Mouse (Mus musculus) right cerebral cortex, postnatal 10 days (tissue): ENCODE results near the gene Asap2.

Experiments used
- DNase-seq, 2 experiments: peaks; one replicate each; pipeline ENCODE4 v3.0.0; 2021; ENCODE audit warnings: low spot score in 2 of 2

Gene Asap2

GRCm38 (mm10) chr12:21264970-21265369, 274.7 kb downstream of the Asap2 start:
- DNase-seq: no peak

- no peak for DNase-seq
These were observed 275.2 kb downstream of the Asap2 start for GRCm38 (mm10) chr12:21265501-21265900.

- peak; percentile 86 to 87 for DNase-seq
These were observed 275.9 kb downstream of the Asap2 start for GRCm38 (mm10) chr12:21265946-21266783.

- DNase-seq: no peak
These were observed 276.5 kb downstream of the Asap2 start for GRCm38 (mm10) chr12:21266784-21267098.

DNA sequence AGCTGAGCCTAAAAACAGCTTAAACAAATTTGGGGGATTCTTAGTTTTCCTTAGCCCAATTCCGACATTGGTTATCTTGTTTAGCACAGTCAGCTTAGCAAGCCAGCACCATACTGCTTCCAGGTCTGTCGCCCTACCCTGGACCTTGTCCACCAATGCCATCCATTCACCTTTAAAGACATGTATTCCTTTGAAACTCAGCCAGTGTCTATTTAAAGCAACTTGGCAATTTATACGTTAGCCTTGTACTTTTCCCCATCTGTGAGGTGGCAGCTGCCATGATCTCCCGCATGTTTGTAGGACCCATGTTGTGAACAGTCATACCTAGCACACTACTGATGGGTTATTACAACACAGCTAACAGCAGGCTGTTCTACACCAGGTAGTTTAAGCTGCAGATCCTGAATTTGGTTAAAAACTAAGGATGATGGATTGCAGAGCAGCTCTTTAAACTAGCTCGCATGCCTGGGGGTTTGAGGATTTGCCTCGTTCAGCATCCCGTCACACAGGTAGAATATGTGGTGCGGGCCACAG, 277.9 kb downstream of the Asap2 start:
- DNase-seq: no peak

DNA sequence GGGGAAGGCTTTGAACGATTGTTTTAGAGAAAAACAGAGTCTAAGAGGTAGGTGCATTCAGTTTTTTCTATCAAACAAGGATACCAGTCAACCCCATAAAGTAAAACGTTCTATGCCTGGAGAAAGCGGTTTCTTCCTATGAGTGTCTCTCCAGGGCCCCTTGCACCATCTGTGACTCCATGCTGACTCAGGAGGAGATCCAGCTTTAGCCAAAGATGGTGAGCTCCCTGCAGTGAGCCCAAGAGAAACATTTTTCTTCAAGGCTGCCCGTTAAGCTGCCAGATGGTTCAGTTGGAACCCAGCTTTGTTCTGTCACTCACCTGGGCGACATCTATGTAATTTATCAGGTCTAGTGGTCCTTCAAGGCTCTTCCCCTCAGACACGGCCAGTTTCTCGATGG, 284.2 kb downstream of the Asap2 start:
- no peak for DNase-seq

DNA sequence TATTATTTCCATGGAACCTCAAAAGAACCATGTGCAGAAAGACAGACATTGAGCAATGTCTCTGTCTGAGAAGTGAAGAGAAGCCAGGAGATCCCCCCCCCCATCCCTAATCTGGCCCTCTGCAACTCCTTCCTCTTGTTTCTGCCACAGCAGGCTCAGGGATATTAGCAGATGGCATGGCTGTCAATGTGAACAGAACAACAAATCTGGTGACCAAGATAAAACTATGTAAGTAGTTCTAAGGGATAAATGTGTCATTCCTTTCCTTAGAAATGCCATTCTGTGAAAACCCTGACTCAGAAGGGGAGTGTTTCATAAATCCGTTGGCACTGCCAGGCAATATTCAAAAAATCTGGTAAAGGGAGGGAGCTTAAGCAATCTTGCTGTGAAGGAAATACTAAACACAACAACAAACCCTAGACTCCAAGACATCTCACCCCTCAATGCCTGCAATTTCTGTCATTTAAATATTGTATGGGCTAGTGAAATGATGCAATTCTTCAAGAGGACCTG, 287.1 kb downstream of the Asap2 start:
- DNase-seq: no peak

- no peak for DNase-seq
These were observed 294.6 kb downstream of the Asap2 start, which contains the start of gene Cpsf3 for GRCm38 (mm10) chr12:21284761-21285441. Gene Cpsf3 (plus strand): TSS chr12:21285391.

DNA sequence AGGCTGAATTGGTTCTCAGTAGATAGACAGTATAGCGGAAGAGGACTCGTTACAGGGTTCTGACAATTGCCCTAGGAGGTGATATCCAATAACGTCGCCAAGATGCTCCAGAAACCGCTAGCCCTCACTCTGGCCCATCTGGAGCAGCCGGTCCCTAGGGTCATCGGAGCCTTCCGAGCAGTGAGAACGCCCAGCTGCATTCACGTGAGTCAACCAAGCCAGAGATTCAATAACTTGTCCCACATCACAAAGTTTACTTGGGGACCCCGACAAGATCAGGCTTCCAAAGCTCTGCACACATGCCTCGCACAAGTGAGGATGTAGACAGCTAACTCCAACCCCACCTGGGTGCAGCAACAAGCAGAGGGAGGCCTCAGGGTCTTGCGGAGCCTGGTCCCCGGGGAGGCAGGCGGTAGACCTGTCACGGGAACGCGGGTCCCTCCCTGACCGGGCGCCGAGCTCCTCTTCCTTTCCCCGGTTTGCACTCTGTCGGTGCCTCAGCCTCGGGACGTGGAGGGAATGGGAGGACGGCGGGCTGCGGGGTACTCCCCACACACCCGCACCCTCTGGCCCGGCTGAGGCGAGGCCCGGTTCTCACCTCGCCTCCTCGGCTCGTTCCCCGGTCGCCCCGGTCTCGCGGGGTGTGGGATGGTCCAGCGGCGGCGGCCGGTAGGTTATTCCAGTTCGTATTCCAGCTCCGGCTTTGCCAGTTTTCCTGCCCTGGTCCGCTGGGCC, 295.4 kb downstream of the Asap2 start:
- DNase-seq: no peak

DNA sequence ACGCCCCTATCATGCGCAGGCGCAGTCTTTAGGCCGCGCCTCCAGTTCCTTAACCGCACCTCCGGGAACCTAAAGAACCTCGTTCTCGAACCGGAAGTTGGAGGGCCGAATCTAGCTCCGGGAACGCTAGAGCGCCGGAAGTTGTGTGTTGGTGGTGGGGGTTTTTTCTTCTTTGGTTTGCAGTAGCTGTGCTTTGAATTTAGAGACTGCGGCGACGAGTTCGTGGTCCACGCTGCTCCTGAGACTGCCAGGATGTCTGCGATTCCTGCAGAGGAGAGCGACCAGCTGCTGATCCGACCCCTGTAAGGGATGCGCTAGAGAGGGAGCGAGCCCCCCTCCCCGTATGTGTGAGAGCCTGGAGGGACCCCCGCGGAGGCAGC, 296.0 kb downstream of the Asap2 start, which contains the start of gene Itgb1bp1:
Gene Itgb1bp1 (minus strand): TSS at position 42 of the 380 bp plus-strand sequence.
- DNase-seq: peak; percentile 99

DNA sequence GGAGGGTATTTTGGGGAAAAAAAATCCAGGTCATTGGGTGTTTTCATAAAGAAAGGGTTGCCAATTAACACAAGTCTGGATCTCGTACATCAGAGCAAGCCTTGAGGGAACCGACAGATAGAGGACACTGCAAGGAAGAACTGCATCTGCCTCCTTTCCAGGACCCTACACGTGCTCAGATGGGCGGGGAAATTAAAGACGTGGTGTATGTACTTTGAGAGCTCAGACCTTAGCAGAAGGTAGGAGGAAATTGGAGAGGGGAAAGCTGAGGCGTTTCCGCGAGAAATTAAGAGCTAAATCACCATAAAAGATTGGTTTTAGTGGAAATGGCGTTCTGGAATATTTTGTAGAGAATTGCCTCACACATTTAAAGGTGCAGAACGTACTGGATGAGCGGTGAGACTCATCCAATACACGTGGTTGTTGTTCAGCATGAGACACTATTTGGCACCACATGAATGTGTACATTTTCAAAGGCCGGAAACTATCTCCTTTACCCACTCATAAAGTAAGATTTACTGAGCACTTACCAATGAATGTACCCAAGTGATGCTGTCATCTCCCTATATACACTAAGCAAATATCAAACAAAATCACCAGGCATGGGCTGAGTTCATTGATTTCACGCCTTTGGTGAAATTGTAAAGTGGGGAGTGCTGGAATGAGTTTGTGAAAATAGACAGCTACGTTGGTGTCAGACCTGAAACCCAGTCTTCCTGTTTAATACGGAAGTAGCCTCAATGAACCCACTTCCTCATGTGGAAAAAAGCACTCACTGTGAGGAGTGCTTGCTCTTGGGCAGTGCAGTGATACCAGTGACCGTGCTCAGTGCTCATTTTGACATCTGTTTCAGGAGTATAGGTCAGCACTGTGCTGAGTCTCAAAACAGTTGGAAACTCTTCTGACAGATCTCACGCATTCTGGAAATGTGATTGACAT, 296.7 kb downstream of the Asap2 start:
- DNase-seq: peak in 1 of 2 experiments; percentile 55

- DNase-seq: no peak
These were observed 298.6 kb downstream of the Asap2 start for GRCm38 (mm10) chr12:21288716-21289395.

DNA sequence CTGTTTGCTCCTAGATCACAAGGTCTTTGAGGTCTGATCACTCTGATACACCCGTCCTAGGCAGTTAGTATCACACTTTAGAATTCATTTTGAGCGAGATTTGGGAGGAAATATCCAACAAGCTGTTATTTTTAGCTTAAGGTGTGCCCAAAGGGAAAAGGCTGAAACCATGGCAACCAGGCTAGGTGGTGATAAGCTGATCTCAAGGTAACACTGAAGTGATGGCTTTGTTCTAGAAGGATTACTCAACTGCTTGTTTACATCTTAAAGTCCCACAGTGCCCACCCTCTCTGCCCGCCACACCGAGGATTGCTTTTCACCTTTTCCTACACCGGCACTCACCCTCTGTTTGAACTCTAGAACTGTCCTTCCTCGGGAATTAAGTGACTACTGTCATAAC, 299.4 kb downstream of the Asap2 start:
- DNase-seq: no peak

DNA sequence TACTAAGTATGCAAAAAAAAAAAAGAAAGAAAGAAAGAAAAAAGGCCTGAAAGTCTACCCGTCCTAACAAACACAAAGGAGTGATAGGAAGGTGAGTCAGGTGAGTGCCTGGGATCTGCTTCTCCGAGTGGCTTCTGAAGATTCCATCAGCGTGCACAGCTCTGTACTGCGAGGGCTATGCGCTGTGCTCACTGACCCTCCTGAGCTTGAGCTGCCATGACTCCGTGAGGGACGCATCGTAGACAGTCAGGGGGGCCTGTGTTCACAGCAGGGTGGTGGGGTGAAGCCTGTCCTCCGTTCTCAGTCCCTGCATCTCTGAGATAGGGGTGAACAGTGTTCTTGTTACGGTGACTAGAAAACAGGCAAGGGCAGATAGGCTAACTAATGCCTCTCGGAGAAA, 308.6 kb downstream of the Asap2 start:
- no peak for DNase-seq

- DNase-seq: no peak
These were observed 311.1 kb downstream of the Asap2 start for GRCm38 (mm10) chr12:21301324-21301723.

GRCm38 (mm10) chr12:21301932-21302331, 311.7 kb downstream of the Asap2 start:
- DNase-seq: no peak

GRCm38 (mm10) chr12:21302361-21302783, 312.1 kb downstream of the Asap2 start:
- no peak for DNase-seq

- DNase-seq: no peak
These were observed 315.5 kb downstream of the Asap2 start for GRCm38 (mm10) chr12:21305741-21306140.

DNA sequence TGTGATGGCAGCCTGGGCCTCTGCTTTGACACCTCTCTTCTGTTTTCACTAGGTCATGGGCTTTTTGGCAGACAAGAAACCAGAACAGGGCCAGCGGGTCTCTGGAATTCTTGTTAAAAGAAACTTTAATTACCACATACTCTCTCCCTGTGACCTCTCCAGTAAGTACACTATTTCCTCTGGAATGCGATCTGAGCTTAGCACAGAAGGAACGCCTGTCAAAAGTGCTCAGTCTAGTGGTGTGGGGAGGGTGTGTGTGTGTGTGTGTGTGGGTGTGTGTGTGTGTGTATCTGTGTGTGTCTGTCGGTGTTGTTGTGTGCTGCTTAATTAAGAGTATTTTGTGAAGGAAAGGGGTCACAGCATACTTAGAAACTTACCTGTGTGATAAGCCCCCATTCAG, 316.5 kb downstream of the Asap2 start:
- no peak for DNase-seq

DNA sequence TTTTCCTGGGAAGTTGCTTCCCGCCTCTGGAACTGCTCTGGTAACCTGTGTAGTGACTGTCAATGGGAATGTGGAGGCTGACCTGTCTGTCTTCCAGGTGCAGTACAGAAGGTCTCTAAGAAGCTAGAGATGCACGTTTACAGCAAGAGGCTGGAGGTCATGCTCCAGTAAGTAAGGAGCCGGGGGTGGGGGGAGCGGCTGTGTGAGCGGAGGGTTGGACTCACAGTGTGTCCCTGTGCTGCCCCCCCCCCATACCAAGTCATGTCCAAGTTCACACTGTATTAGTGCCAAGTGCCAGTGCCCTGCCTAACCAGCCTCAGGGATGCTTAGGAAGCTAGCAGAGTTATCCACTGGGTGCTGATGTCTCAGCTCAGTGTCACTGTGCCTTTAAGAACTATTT, 321.9 kb downstream of the Asap2 start:
- no peak for DNase-seq
